Mouse (Mus musculus) liver, embryonic 14.5 days (tissue): Measurements from ENCODE around the gene Zwilch. TPM values are rescaled to one million over a fixed set of nuclear protein-coding genes. Genes with fewer than 3 reads are reported as not detected.

ENCODE experiments used
- ATAC-seq: fragments of 200-750 bp; cut with Nextera tagmentation; 2 replicates; pipeline ENCODE4 v1.8.0; 2017; ENCODE audit warnings: moderate number of reproducible peaks, mild to moderate bottlenecking, moderate library complexity; ENCODE audit not compliant: insufficient read depth
- DNase-seq, 3 experiments: peaks; one replicate each; pipeline ENCODE4 v3.0.0-alpha.2; 2012 to 2013; ENCODE audit warnings: low read depth in 3 of 3, low spot score in 3 of 3
- H3K27ac ChIP-seq: fragments of 300-500 bp; sonication (generic); 2 replicates; pipeline ENCODE4 v1.5.1; 2014; ENCODE audit warnings: moderate library complexity, mild to moderate bottlenecking, control low read depth, inconsistent platforms
- H3K27me3 ChIP-seq: fragments of 300-500 bp; sonication (generic); 2 replicates; pipeline ENCODE4 v1.6.1; 2014; ENCODE audit warnings: mild to moderate bottlenecking, low read length, moderate library complexity; ENCODE audit not compliant: control insufficient read depth, insufficient read depth
- H3K36me3 ChIP-seq: fragments of 300-500 bp; sonication (generic); replicated peaks from 2 replicates; pipeline ENCODE4 v1.6.1; 2014; ENCODE audit warnings: low read depth; ENCODE audit not compliant: control insufficient read depth, insufficient read depth
- H3K4me1 ChIP-seq, 2 experiments: fragments of 200-500 bp in 1 of 2; fragments of 300-500 bp in 1 of 2; sonication (generic) in 1 of 2; replicated peaks; 2 replicates each; pipeline ENCODE4 v1.6.1; 2012 to 2014; ENCODE audit warnings: antibody characterized with exemption in 1 of 2, inconsistent platforms in 1 of 2, low read length in 1 of 2; ENCODE audit not compliant: control insufficient read depth in 2 of 2, insufficient read depth in 2 of 2
- H3K4me2 ChIP-seq: fragments of 300-500 bp; sonication (generic); 2 replicates; pipeline ENCODE4 v1.6.1; 2014; ENCODE audit warnings: low read depth, mild to moderate bottlenecking, control low read depth, moderate library complexity
- H3K4me3 ChIP-seq, 2 experiments: fragments of 200-500 bp in 1 of 2; fragments of 300-500 bp in 1 of 2; sonication (generic) in 1 of 2; 2 replicates each; pipeline ENCODE4 v1.5.1; 2012 to 2014; ENCODE audit warnings: low read depth in 2 of 2, low read length in 2 of 2, mild to moderate bottlenecking in 2 of 2, control low read depth in 1 of 2, inconsistent platforms in 1 of 2, moderate library complexity in 1 of 2; ENCODE audit not compliant: insufficient read depth in 1 of 2
- H3K9ac ChIP-seq: fragments of 300-500 bp; sonication (generic); replicated peaks from 2 replicates; pipeline ENCODE4 v1.6.1; 2014; ENCODE audit warnings: mild to moderate bottlenecking, control low read depth, moderate library complexity
- H3K9me3 ChIP-seq: fragments of 300-500 bp; sonication (generic); 2 replicates; pipeline ENCODE4 v1.6.1; 2016; ENCODE audit warnings: low read length, mixed read lengths; ENCODE audit not compliant: control insufficient read depth
- CTCF ChIP-seq: IDR thresholded peaks from 2 replicates; pipeline ENCODE4 v1.5.1; 2016; ENCODE audit warnings: antibody characterized with exemption, low read depth, control low read depth
- EP300 ChIP-seq: IDR thresholded peaks from 2 replicates; pipeline ENCODE4 v1.6.1; 2016; ENCODE audit warnings: antibody characterized with exemption, low read depth
- WGBS: fragments of 180-500 bp; shearing (Covaris S2); extraction: QIAGEN DNeasy Blood & Tissue Kit; methylation state at CpG from one replicate; pipeline ENCODE4 v1.1.7; 2014; ENCODE audit not compliant: insufficient replicate concordance; 5-methylcytosine and 5-hydroxymethylcytosine counted together
- polyA plus RNA-seq, 2 experiments: library from polyadenylated mRNA; depleted of rRNA in 1 of 2; stranded (reverse) in 1 of 2; unstranded in 1 of 2; fragments of >200 nt; fragmentation: Nextera tagmentation in 1 of 2; extraction: Ambion mirVana in 1 of 2; gene quantifications; 2 replicates each; pipeline versions ENCODE4 v1.2.1 to v1.2.3; 2012 to 2014

Zwilch gene
- polyA plus RNA-seq, 2 experiments = 11.8 to 34.4 TPM

GRCm38 (mm10) chr9:64219305-64219704, 46.4 kb upstream of the Zwilch start:
- Histone ChIP-seq H3K27ac (no peak overlapping the region), H3K4me3 (no peak overlapping the region), H3K36me3 (no peaks in the 10 kb centered on the region), H3K4me2 (no peak overlapping the region), H3K9ac (no peak overlapping the region), H3K4me1 (peaks cover 0 to 8% of the 10 kb centered on the region in 2 experiments; a peak in 2 of 4 replicates), H3K9me3 (no peaks in the 10 kb centered on the region), H3K27me3 (no peaks in the 10 kb centered on the region)
- DNase-seq = no peak
- TF ChIP-seq CTCF (no peak), EP300 (no peak)
- 77% methylated on average over 1 of the region's 1 CpGs for WGBS
- no peak for ATAC-seq

DNA sequence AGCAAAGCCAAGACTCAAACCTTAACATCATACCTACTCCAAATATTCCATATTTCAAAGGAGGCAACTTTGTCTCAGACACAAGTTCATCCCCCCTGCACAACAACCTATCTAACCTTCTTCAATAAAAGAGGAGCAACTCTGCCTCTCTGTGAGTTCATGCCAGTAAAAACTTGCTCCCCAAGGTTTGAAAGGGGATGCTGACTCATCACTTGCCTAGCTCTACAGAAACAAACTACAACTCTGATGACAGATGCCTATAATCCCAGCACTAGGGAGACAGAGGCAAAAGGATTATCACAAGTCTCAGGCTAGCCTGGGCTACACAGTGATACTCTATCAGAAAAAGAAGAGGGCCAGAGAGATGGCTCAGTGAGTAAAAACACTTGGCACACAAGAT, 45.0 kb upstream of the Zwilch start:
- Histone ChIP-seq H3K27ac (no peak overlapping the region), H3K4me2 (no peak overlapping the region), H3K4me1 (peaks cover 0 to 8% of the 10 kb centered on the region in 2 experiments; a peak in 2 of 4 replicates), H3K4me3 (no peak overlapping the region), H3K36me3 (no peaks in the 10 kb centered on the region), H3K9me3 (no peaks in the 10 kb centered on the region), H3K9ac (no peak overlapping the region), H3K27me3 (no peaks in the 10 kb centered on the region)
- no peak for DNase-seq
- ATAC-seq = no peak
- TF ChIP-seq CTCF = no peak

- Histone ChIP-seq H3K4me1 (peaks cover 0 to 6% of the 10 kb centered on the region in 2 experiments; a peak in 2 of 4 replicates), H3K9me3 (no peaks in the 10 kb centered on the region), H3K27ac (no peak overlapping the region), H3K36me3 (no peaks in the 10 kb centered on the region), H3K4me3 (no peak overlapping the region), H3K27me3 (no peaks in the 10 kb centered on the region), H3K4me2 (no peak overlapping the region), H3K9ac (no peak overlapping the region)
- 78% methylated on average over 2 of the region's 2 CpGs for WGBS
- DNase-seq (no peak), ATAC-seq (no peak)
- TF ChIP-seq CTCF (no peak), EP300 (no peak)
Measured at GRCm38 (mm10) chr9:64216641-64217040, 43.7 kb upstream of the Zwilch start.

GRCm38 (mm10) chr9:64216090-64216489, 43.2 kb upstream of the Zwilch start:
- Histone ChIP-seq H3K27me3 (no peaks in the 10 kb centered on the region), H3K4me1 (peaks cover 0 to 6% of the 10 kb centered on the region in 2 experiments; a peak in 2 of 4 replicates), H3K36me3 (no peaks in the 10 kb centered on the region), H3K9ac (no peak overlapping the region), H3K27ac (no peak overlapping the region), H3K4me2 (no peak overlapping the region), H3K4me3 (no peak overlapping the region), H3K9me3 (no peaks in the 10 kb centered on the region)
- TF ChIP-seq EP300 = no peak
- TF ChIP-seq CTCF = no peak
- 23% methylated on average over 4 of the region's 4 CpGs for WGBS
- ATAC-seq (no peak), DNase-seq (no peak)

GRCm38 (mm10) chr9:64214452-64214851, 41.5 kb upstream of the Zwilch start:
- Histone ChIP-seq H3K4me3 (no peak overlapping the region), H3K27ac (no peak overlapping the region), H3K36me3 (no peaks in the 10 kb centered on the region), H3K9ac (no peak overlapping the region), H3K9me3 (no peaks in the 10 kb centered on the region), H3K27me3 (no peaks in the 10 kb centered on the region), H3K4me2 (no peak overlapping the region), H3K4me1 (peaks cover 0 to 6% of the 10 kb centered on the region in 2 experiments; a peak in 2 of 4 replicates)
- ATAC-seq (no peak), DNase-seq (no peak)
- TF ChIP-seq CTCF (no peak), EP300 (no peak)
- WGBS = 77% methylated on average over 17 of the region's 17 CpGs
